Mouse (Mus musculus): ENCODE data around the gene Olfr362.
"Not testable (repeated sequence)": the region's sequence is repeated elsewhere in the genome, so short reads cannot be mapped to it uniquely, and the experiment has no call there.

DNA sequence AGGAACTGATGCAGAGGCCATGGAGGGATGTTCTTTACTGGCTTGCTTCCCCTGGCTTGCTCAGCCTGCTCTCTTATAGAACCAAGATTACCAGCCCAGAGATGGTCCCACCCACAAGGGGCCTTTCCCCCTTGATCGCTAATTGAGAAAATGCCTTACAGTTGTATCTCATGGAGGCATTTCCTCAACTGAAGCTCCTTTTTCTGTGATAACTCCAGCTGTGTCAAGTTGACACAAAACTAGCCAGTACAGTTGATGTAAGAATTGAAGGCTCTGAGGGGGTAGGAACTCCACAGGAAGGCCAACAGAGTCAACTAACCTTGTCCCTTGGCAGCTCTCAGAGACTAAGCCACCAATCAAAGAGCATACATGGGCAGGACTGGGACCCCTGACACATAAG, 28.5 kb downstream of the Olfr362 start, which contains the start of gene Olfr361:
- not testable (repeated sequence) for TF ChIP-seq CTCF (IDR thresholded peaks at IDR 0.05; ENCODE audit: extremely low read depth, insufficient read depth, insufficient read length, insufficient replicate concordance); POLR2A (IDR thresholded peaks at IDR 0.05; ENCODE audit: low read depth, low read length)
